Mouse (Mus musculus): ENCODE data around the gene Sh3kbp1.

- TF ChIP-seq CTCF (IDR thresholded peaks at IDR 0.05; ENCODE audit: extremely low read depth, insufficient read depth, insufficient read length, insufficient replicate concordance): no peak
- no peak for TF ChIP-seq POLR2A (IDR thresholded peaks at IDR 0.05; ENCODE audit: low read depth, low read length)
These were observed 282.6 kb downstream of the Sh3kbp1 start for GRCm38 (mm10) chrX:159909446-159910277.

Measured in spleen, adult 2 months (tissue).